In the genomic region with DNA sequence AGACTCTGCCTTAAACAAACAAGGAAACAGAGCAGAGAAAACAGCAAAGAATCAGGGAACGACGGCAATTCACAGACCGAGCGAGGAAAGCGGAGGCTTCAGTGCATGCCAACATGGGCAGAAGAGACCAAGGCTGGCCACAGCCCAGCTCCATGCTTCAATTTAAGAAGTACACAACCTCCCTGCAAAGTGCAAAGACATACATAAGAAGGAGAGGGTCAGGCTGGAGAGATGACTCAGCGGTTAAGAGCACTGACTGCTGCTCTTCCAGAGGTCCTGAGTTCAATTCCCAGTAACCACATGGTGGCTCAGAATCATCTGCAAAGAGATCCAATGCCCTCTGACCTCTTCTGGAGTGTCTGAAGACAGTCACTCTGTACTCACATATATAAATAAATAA, we compare ENCODE assay signal across 1 mouse cellular context.
A peak's percentile ranks its signal among the peaks of the same experiment; 100 is the strongest.
TF ChIP-seq lines count a peak whose summit lies in the region.

No protein-coding gene starts in this region.

TF ChIP-seq in MEL, 35 proteins besides CTCF, POLR2A, EP300 and RAD21 (continued from another document):
- TF ChIP-seq TAL1 (IDR thresholded peaks at IDR 0.05; ENCODE audit: low read length) (peak; percentile 63), UBTF (IDR thresholded peaks at IDR 0.05; ENCODE audit: borderline replicate concordance, insufficient read depth, low read depth, low read length) (no peak), MAX (IDR thresholded peaks at IDR 0.05; ENCODE audit: low read length) (peak; percentile 58; the same call in 1 of the 2 replicates), MAZ (IDR thresholded peaks at IDR 0.05; ENCODE audit: low read depth, low read length) (peak; percentile 70; the same call in 1 of the 2 replicates), GABPA (IDR thresholded peaks at IDR 0.05; ENCODE audit: low read depth, low read length) (peak; percentile 67), MAFK (IDR thresholded peaks at IDR 0.05; ENCODE audit: borderline replicate concordance, low read depth, low read length) (peak; percentile 71), BHLHE40 (IDR thresholded peaks at IDR 0.05; ENCODE audit: borderline replicate concordance, low read depth, low read length) (no peak), MYC (IDR thresholded peaks at IDR 0.05; ENCODE audit: low read depth, low read length) (peak; percentile 37; the same call in 1 of the 2 replicates), SIN3A (IDR thresholded peaks at IDR 0.05; ENCODE audit: low read length) (peak; percentile 49; the same call in 1 of the 2 replicates), ETS1 (IDR thresholded peaks at IDR 0.05; ENCODE audit: low read depth, low read length) (peak; percentile 52), CHD1 (IDR thresholded peaks at IDR 0.05; ENCODE audit: low read depth, low read length) (no peak), E2F4 (IDR thresholded peaks at IDR 0.05; ENCODE audit: borderline replicate concordance, low read depth, low read length) (no peak)
